Mouse (Mus musculus): Measurements from ENCODE around the gene Mgat5.

- no peak for TF ChIP-seq CTCF (IDR thresholded peaks at IDR 0.05; ENCODE audit: borderline replicate concordance, extremely low read depth, insufficient read depth, insufficient read length)
- no peak for TF ChIP-seq POLR2A (IDR thresholded peaks at IDR 0.05; ENCODE audit: borderline replicate concordance, extremely low read depth, insufficient read depth, insufficient read length, poor library complexity, severe bottlenecking)
These were observed 135.5 kb downstream of the Mgat5 start for GRCm38 (mm10) chr1:127340296-127340695.
